Mouse (Mus musculus) heart, adult 2 months (tissue): Measurements from ENCODE around the gene Hes2.

Experiments used
- CTCF ChIP-seq: fragments of 200-600 bp; IDR thresholded peaks from 2 replicates; pipeline ENCODE4 v1.8.1; 2022; ENCODE audit warnings: antibody characterized with exemption, mild to moderate bottlenecking, moderate library complexity
- EP300 ChIP-seq: fragments of 200-500 bp; IDR thresholded peaks from 2 replicates; pipeline ENCODE4 v1.6.1; 2011; ENCODE audit warnings: low read depth, low read length, control low read depth; ENCODE audit not compliant: insufficient read depth
- POLR2A ChIP-seq: fragments of 200-500 bp; IDR thresholded peaks from 2 replicates; pipeline ENCODE4 v1.6.1; 2011; ENCODE audit warnings: mild to moderate bottlenecking, low read depth, low read length, control low read depth; ENCODE audit not compliant: insufficient read depth

DNA sequence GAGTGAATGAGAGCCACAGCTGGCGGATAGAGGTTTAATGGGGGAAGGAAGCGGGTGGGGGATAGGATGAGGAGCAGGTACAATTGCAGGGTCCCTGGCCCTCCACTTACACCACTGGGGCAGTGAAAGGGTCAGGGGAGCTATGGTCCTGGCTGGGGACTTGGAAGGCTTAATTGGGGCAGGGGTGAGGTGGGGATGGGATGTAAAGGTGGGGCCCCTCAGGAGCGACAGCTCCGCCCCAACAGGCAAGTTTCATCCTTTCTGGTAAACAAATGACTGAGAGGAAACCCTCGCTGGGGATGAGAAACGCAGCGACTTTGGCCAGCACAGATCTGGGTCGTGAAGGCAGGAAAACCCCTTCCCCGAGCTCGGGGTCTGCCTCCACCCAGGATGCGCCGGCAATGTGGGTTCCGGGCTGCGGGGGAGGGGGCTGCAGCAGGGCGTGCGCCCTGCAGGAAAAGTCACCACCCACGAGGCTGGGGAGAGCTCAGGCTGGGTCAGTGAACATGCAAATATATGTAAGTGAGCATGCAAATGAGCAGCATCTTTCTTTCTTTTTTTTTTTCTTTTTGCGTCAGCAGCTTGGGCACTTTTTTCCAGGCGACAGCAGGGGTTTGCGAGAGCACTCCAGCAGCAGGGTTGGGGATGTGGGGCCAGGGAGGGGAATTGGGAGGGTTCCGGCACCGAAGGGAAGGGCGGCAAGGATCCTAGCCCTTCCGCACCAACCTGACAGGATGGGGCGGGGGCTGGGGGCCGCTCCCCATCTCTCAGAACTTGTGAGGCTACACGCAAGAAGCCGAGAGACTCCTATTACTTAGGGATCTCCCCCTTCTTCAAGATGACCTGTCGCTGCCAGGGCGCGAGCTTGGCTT lies 38.1 kb upstream of the Hes2 start:
- TF ChIP-seq POLR2A = no peak
- no peak for TF ChIP-seq CTCF
- no peak for TF ChIP-seq EP300
